Mouse (Mus musculus) CD4-positive, CD25-positive, alpha-beta regulatory T cell, adult 4 months (primary cell): ENCODE measurements around the gene Nmt1. TPM values are rescaled to one million over a fixed set of nuclear protein-coding genes. Genes with fewer than 3 reads are reported as not detected.

Source experiments
- ATAC-seq: one replicate; pipeline ENCODE4 v1.8.0; 2017
- polyA plus RNA-seq, 2 experiments: library from polyadenylated mRNA; unstranded; fragments of 100-300 nt; shearing (Covaris generic); gene quantifications; one replicate each; pipeline ENCODE4 v1.2.1; 2017

The Nmt1 gene
- polyA plus RNA-seq, 2 experiments from 2014 or later, result 111 TPM

GRCm38 (mm10) chr11:103049611-103050010 is 21.6 kb downstream of the Nmt1 start:
- no peak for ATAC-seq

GRCm38 (mm10) chr11:103050153-103050552 is 22.2 kb downstream of the Nmt1 start:
- ATAC-seq, result no peak

GRCm38 (mm10) chr11:103051249-103051691 is 23.3 kb downstream of the Nmt1 start:
- no peak for ATAC-seq

- no peak for ATAC-seq
These were observed 24.1 kb downstream of the Nmt1 start for GRCm38 (mm10) chr11:103052078-103052477.

GRCm38 (mm10) chr11:103053191-103054076 is 25.4 kb downstream of the Nmt1 start:
- ATAC-seq, result no peak

- no peak for ATAC-seq
These were observed 26.8 kb downstream of the Nmt1 start for GRCm38 (mm10) chr11:103054798-103055197.

GRCm38 (mm10) chr11:103056636-103057035 is 28.6 kb downstream of the Nmt1 start:
- no peak for ATAC-seq

GRCm38 (mm10) chr11:103058499-103059085 is 30.6 kb downstream of the Nmt1 start:
- no peak for ATAC-seq

GRCm38 (mm10) chr11:103066191-103067050 is 38.4 kb downstream of the Nmt1 start:
- no peak for ATAC-seq

- ATAC-seq, result no peak
These were observed 39.0 kb downstream of the Nmt1 start for GRCm38 (mm10) chr11:103067051-103067361.

GRCm38 (mm10) chr11:103067457-103068001 is 39.5 kb downstream of the Nmt1 start:
- no peak for ATAC-seq

GRCm38 (mm10) chr11:103068272-103068671 is 40.3 kb downstream of the Nmt1 start:
- no peak for ATAC-seq

- no peak for ATAC-seq
These were observed 40.9 kb downstream of the Nmt1 start for GRCm38 (mm10) chr11:103068884-103069283.

- ATAC-seq, result no peak
These were observed 41.7 kb downstream of the Nmt1 start for GRCm38 (mm10) chr11:103069731-103070130.

GRCm38 (mm10) chr11:103070322-103070880 is 42.4 kb downstream of the Nmt1 start:
- no peak for ATAC-seq

GRCm38 (mm10) chr11:103073671-103074070 is 45.7 kb downstream of the Nmt1 start:
- ATAC-seq, result no peak

- no peak for ATAC-seq
These were observed 46.2 kb downstream of the Nmt1 start for GRCm38 (mm10) chr11:103074121-103074650.

GRCm38 (mm10) chr11:103074796-103075323 is 46.9 kb downstream of the Nmt1 start:
- no peak for ATAC-seq

- ATAC-seq, result no peak
These were observed 48.0 kb downstream of the Nmt1 start for GRCm38 (mm10) chr11:103076010-103076409.

GRCm38 (mm10) chr11:103076581-103076980 is 48.6 kb downstream of the Nmt1 start:
- ATAC-seq, result no peak

- ATAC-seq, result no peak
These were observed 50.1 kb downstream of the Nmt1 start for GRCm38 (mm10) chr11:103078131-103078530.
